Mouse (Mus musculus) embryonic facial prominence, embryonic 15.5 days (tissue): Measurements from ENCODE around the gene Arhgef38. TPM values are rescaled to one million over a fixed set of nuclear protein-coding genes. Genes with fewer than 3 reads are reported as not detected.

Source experiments
- ATAC-seq: fragments of 200-750 bp; cut with Nextera tagmentation; 2 replicates; pipeline ENCODE4 v1.8.0; 2017; ENCODE audit warnings: low read depth, moderate TSS enrichment; ENCODE audit not compliant: insufficient number of reproducible peaks, low FRiP score, low TSS enrichment
- H3K27ac ChIP-seq: fragments of 300-500 bp; sonication (generic); replicated peaks from 2 replicates; pipeline ENCODE4 v1.5.1; 2015; ENCODE audit warnings: mild to moderate bottlenecking, inconsistent platforms
- H3K27me3 ChIP-seq: fragments of 300-500 bp; sonication (generic); 2 replicates; pipeline ENCODE4 v1.6.1; 2015; ENCODE audit warnings: inconsistent platforms
- H3K36me3 ChIP-seq: fragments of 300-500 bp; sonication (generic); 2 replicates; pipeline ENCODE4 v1.6.1; 2015; ENCODE audit warnings: mild to moderate bottlenecking, inconsistent platforms
- H3K4me1 ChIP-seq: fragments of 300-500 bp; sonication (generic); 2 replicates; pipeline ENCODE4 v1.6.1; 2015; ENCODE audit warnings: inconsistent platforms
- H3K4me2 ChIP-seq: fragments of 300-500 bp; sonication (generic); replicated peaks from 2 replicates; pipeline ENCODE4 v1.6.1; 2015; ENCODE audit warnings: mild to moderate bottlenecking, inconsistent platforms
- H3K4me3 ChIP-seq: fragments of 300-500 bp; sonication (generic); replicated peaks from 2 replicates; pipeline ENCODE4 v1.5.1; 2015; ENCODE audit warnings: mild to moderate bottlenecking, inconsistent platforms
- H3K9ac ChIP-seq: fragments of 300-500 bp; sonication (generic); 2 replicates; pipeline ENCODE4 v1.6.1; 2015; ENCODE audit warnings: inconsistent platforms
- H3K9me3 ChIP-seq: fragments of 300-500 bp; sonication (generic); replicated peaks from 2 replicates; pipeline ENCODE4 v1.6.1; 2016; ENCODE audit warnings: inconsistent platforms
- WGBS: fragments of 180-500 bp; shearing (Covaris S2); methylation state at CpG from one replicate; pipeline ENCODE4 v1.1.7; 2015; 5-methylcytosine and 5-hydroxymethylcytosine counted together
- polyA plus RNA-seq: library from polyadenylated mRNA; unstranded; fragments of >200 nt; fragmentation: Nextera tagmentation; extraction: Ambion mirVana; gene quantifications from 2 replicates; pipeline ENCODE4 v1.2.1, GENCODE M21; 2015

Arhgef38 gene
- polyA plus RNA-seq, result 1.4 and 2.0 TPM in 2 replicates

DNA sequence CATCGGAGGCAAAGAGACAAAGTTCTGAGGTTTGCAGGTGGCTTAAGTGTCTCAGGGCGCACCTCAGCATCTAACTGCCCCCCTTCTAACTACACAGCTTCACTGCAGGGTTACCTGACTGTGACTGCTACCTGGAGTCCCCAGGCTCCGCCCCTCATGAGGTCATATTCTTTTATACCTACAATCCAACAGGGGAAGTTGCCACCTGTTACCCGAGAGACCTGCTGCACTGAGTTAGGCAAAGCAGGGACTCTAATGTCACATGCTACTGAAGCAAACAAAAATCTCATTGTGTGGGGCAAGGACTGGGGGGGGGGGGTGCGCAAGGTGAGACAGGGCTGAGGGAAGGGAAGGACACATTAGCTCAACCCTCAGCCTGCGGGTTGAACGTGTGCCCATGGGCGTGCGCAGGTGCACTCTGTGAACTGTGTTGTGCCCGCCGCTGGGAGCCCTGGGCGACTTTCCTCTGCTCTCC, at the start of gene Arhgef38:
TSS of gene Arhgef38 (minus strand) at position 129 of the 475 bp plus-strand sequence.
- WGBS, result 42% methylated on average over 12 of the region's 12 CpGs
- ATAC-seq, result peak; percentile 91
- no peaks in the 10 kb centered on the region for H3K36me3 ChIP-seq
- H3K4me3 ChIP-seq, result peak within 1 kb of the TSS; percentile 15
- no peaks in the 10 kb centered on the region for H3K4me1 ChIP-seq
- peak within 1 kb of the TSS; percentile 10; the same call in 1 of the 2 replicates for H3K4me2 ChIP-seq
- no peaks in the 10 kb centered on the region for H3K27me3 ChIP-seq
- no peak within 1 kb of the TSS for H3K9ac ChIP-seq
- H3K9me3 ChIP-seq, result no peaks in the 10 kb centered on the region
- H3K27ac ChIP-seq, result peak within 1 kb of the TSS; percentile 48; the same call in 1 of the 2 replicates

DNA sequence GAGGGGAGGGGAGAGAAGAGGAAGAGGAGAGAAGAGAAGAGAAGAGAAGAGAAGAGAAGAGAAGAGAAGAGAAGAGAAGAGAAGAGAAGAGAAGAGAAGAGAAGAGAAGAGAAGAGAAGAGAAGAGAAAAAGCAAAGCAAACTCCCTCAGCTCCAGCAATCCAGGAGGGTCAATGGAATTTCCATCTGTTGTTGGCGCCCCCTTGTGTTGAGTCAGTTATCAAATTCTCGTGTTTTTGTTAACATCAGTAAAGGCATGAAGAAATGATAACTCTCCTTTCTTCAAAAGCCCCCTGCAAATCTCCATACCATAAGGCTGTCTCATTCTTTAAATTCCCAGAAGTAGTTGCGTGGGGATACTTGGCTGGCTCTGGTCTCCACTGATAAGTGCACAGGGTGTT, 37.1 kb upstream of the Arhgef38 start:
- H3K4me2 ChIP-seq, result no peak overlapping the region
- H3K4me1 ChIP-seq, result no peaks in the 10 kb centered on the region
- H3K36me3 ChIP-seq, result no peaks in the 10 kb centered on the region
- H3K27ac ChIP-seq, result no peak overlapping the region
- ATAC-seq, result no peak
- no peak overlapping the region for H3K4me3 ChIP-seq
- WGBS, result 15% methylated on average over 3 of the region's 3 CpGs
- no peaks in the 10 kb centered on the region for H3K9me3 ChIP-seq
- no peak overlapping the region for H3K9ac ChIP-seq
- no peaks in the 10 kb centered on the region for H3K27me3 ChIP-seq

DNA sequence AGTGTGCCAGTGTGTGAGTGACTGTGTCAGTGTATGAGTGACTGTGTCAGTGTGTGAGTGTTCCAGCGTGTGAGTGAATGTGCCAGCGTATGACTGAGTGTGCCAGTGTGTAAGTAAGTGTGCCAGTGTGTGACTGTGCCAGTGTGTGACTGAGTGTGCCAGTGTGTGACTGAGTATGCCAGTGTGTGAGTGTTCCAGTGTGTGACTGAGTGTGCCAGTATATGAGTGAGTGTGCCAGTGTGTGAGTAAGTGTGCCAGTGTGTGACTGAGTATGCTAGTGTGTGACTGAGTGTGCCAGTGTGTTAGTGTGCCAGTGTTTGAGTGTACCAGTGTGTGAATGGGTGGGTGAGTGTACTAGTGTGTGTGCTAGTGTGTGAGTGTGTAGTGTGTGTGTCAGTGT, 24.1 kb upstream of the Arhgef38 start:
- no peaks in the 10 kb centered on the region for H3K9me3 ChIP-seq
- H3K9ac ChIP-seq, result no peak overlapping the region
- 93% methylated on average over 2 of the region's 2 CpGs for WGBS
- H3K4me3 ChIP-seq, result no peak overlapping the region
- H3K36me3 ChIP-seq, result no peaks in the 10 kb centered on the region
- no peaks in the 10 kb centered on the region for H3K4me1 ChIP-seq
- no peak for ATAC-seq
- no peak overlapping the region for H3K27ac ChIP-seq
- H3K27me3 ChIP-seq, result no peaks in the 10 kb centered on the region
- no peak overlapping the region for H3K4me2 ChIP-seq

DNA sequence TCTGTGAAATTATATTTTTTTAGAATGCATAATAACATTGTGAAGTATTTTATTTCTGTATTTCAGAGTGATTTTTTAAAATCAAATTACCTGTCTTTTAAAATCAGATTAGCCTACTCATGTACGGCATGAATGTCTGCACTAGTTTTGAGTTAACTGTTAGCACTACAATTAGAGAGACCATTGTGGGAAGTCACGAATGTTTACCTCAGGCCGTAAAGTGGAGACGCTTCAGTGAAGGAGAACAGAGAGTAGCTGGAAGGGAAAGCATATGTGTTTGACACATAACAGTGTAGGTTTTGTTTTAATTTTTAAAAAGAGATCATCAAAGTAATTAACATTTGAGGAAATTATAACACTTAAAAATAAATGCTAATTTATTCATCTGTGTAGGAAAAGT, 21.1 kb upstream of the Arhgef38 start:
- no peak for ATAC-seq

DNA sequence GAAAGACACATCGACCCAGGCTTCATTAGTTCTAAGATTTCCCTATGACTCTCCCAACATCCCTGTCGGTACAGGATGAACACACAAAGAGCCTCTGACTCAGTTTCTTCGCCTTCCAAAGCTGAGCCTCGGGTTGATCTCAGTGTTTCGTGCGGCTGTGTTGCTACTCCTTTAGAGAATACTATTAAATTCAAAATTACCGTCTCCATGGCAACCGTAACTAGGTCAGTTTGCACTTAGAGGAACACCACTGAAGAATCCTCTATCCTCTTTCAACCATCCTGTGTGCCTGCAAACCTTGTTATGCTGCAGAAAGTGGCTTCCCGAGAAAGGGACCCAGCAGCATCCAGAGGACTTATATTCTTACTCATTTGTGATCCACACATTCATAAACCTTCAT, 9.3 kb upstream of the Arhgef38 start:
- no peak for ATAC-seq
- Histone ChIP-seq H3K4me2 (no peak overlapping the region), H3K4me1 (no peaks in the 10 kb centered on the region), H3K36me3 (no peaks in the 10 kb centered on the region), H3K27ac (no peak overlapping the region), H3K9me3 (no peaks in the 10 kb centered on the region), H3K4me3 (no peak overlapping the region), H3K9ac (no peak overlapping the region), H3K27me3 (no peaks in the 10 kb centered on the region)
- WGBS, result 74% methylated on average over 9 of the region's 9 CpGs

More for the DNA sequence above, 21.1 kb upstream of the Arhgef38 start:
- Histone ChIP-seq H3K9me3 (no peaks in the 10 kb centered on the region), H3K4me2 (no peak overlapping the region), H3K4me3 (no peak overlapping the region), H3K9ac (no peak overlapping the region), H3K27ac (no peak overlapping the region), H3K36me3 (no peaks in the 10 kb centered on the region), H3K27me3 (no peaks in the 10 kb centered on the region), H3K4me1 (no peaks in the 10 kb centered on the region)
- 49% methylated on average over 4 of the region's 4 CpGs for WGBS

DNA sequence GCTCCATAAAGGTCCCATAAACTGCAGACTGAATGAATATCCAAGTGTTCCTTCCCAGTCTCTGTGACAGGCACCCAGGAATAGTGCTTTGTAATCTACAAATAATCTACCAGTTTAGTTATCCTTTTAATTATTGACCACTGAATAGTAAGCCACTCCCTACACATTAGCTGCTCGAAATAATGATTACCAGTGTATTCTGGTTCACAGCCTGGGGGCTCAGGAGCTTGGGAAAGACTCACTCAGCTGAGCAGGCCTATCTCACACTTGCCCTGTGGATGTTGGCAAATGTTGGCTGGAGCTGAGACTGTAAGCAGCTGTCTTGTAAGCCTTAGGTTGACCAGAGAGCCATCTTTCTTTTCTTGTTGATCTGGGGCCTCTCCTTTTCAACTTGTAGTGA, 7.2 kb upstream of the Arhgef38 start:
- Histone ChIP-seq H3K27ac (no peak overlapping the region), H3K27me3 (no peaks in the 10 kb centered on the region), H3K36me3 (no peaks in the 10 kb centered on the region), H3K9ac (no peak overlapping the region), H3K4me1 (no peaks in the 10 kb centered on the region), H3K4me2 (no peak overlapping the region), H3K9me3 (no peaks in the 10 kb centered on the region), H3K4me3 (no peak overlapping the region)
- ATAC-seq, result no peak
- WGBS, result 59% methylated on average over 1 of the region's 1 CpGs

DNA sequence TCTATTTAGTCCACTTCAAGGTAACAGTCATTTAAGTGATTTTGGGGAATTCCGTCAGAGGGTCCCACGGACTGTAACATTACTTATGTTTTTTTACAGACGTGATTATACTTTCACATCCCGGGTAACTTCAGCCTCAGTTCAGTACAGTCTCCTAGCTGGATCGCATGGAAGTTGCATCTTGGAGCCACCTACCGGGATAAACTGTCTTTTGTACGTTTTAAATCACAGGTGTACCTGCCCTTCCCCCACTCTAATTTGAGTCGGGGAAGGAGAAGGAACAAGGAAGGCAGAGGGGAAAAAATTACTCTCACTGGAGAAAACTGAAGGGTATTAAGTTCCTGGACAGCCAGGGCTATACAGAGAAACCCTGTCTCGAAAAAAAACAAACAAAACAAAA, 756 bp downstream of the Arhgef38 start:
- no peaks in the 10 kb centered on the region for H3K4me1 ChIP-seq

DNA sequence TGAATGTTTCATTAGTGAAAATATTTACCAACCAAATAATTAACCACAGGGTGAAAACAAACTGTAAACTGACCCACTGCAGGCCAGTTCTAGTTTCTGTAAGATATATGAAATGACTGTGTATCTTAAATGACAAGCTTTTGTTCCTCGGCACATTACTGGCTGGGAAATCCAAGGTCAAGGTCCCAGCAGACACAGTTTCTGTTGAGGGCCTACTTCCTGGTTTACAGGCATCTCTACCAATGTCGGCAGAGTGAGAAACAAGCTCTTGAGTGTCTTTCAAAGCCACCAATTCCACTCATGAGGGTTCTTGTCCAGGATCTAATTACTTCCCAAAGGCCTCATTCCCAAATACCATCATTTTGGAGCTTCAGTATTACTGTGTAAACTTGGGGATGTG, 4.3 kb downstream of the Arhgef38 start:
- Histone ChIP-seq H3K9me3 (no peaks in the 10 kb centered on the region), H3K4me1 (no peaks in the 10 kb centered on the region), H3K36me3 (no peaks in the 10 kb centered on the region), H3K4me3 (no peak overlapping the region), H3K27me3 (no peaks in the 10 kb centered on the region), H3K9ac (no peak overlapping the region), H3K27ac (no peak overlapping the region), H3K4me2 (no peak overlapping the region)
- no peak for ATAC-seq
- 68% methylated on average over 2 of the region's 2 CpGs for WGBS

More for the DNA sequence above, 756 bp downstream of the Arhgef38 start:
- no peaks in the 10 kb centered on the region for H3K36me3 ChIP-seq
- no peaks in the 10 kb centered on the region for H3K27me3 ChIP-seq
- no peak overlapping the region for H3K9ac ChIP-seq
- no peak overlapping the region for H3K27ac ChIP-seq
- no peaks in the 10 kb centered on the region for H3K9me3 ChIP-seq
- no peak for ATAC-seq
- 37% methylated on average over 9 of the region's 9 CpGs for WGBS
- no peak overlapping the region for H3K4me2 ChIP-seq
- H3K4me3 ChIP-seq, result peak overlapping the region; percentile 15; the same call in 1 of the 2 replicates

DNA sequence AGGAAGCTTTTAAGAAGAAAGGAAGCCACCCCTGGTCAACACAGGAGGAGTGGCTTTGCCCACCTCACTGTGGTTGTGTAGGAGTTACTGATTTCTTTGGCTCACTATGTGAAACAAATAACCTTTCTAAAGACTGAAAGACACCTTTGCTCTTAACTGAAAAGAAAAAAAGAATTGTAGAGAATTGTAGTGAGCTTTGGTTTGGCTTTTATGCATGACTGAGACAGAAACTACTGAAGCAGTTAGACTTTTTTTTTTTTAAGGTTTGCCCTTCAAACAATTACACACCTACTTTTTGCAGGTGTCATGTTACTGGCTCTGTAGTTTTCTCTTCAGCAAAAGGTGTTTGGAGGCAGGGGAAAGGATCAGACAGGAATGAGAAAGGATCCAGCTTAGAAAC, 5.2 kb downstream of the Arhgef38 start:
- Histone ChIP-seq H3K36me3 (no peaks in the 10 kb centered on the region), H3K4me3 (no peak overlapping the region), H3K27ac (no peak overlapping the region), H3K9me3 (no peaks in the 10 kb centered on the region), H3K9ac (no peak overlapping the region), H3K27me3 (no peaks in the 10 kb centered on the region), H3K4me1 (no peaks in the 10 kb centered on the region), H3K4me2 (no peak overlapping the region)
- ATAC-seq, result no peak

DNA sequence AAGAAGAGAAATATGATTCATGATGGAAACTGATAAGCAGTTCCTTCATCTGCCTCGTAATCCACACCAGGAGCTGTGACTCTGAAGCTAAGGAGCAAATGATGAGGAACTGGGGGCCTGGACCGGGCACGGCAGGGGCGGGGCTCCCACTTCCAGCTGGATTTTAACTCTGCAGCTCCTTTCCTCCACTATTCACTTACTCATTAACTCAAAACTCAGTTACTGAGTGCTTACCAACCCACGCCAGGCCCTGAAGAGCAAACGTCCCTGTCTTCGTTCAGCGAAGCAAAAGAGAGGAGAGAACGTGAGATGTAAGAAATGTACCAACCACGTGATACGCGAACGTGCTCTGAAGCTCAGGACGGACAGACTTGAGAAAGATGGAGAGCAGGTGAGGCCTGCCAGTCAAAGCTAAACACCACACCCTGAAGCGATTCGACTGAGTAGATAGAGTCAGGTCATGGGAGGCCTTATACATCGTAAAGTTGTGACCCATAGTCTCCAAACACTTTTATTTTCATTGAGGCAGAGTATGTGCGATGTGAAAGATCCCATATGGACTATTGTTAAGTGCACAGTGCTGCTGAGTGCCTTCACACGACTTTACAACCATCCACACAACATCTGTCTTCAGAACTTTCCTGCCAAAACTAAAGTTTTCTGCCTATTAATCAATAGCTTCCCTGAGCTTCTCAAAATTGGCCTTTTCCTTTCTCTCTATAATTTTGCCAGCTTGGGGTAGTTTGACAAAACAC, 7.3 kb downstream of the Arhgef38 start:
- 81% methylated on average over 19 of the region's 19 CpGs for WGBS

DNA sequence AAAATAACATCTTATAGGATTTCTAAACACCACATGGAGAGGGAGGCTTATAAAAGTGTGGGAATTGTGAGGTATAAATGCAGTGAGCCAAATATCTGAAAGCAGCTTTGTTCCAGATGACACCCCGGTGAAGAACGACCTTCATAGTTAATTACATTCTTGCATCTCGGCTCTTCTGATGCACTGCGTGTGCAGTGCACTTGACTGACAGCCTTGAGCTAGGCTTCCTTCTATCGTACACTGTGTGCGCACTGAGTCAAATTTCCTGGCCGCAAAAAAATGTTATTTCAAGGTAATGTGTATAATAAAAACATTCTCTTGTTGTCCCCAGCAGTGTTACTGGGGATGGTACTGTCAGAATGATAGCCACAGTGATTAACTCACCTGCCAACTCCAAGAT, 16.2 kb downstream of the Arhgef38 start:
- no peak overlapping the region for H3K9ac ChIP-seq
- WGBS, result 56% methylated on average over 7 of the region's 7 CpGs

More for the DNA sequence above, 7.3 kb downstream of the Arhgef38 start:
- H3K4me2 ChIP-seq, result no peak overlapping the region
- ATAC-seq, result no peak
- H3K9ac ChIP-seq, result no peak overlapping the region
- H3K4me1 ChIP-seq, result no peaks in the 10 kb centered on the region
- H3K36me3 ChIP-seq, result no peaks in the 10 kb centered on the region
- H3K4me3 ChIP-seq, result no peak overlapping the region
- no peak overlapping the region for H3K27ac ChIP-seq
- no peaks in the 10 kb centered on the region for H3K9me3 ChIP-seq
- no peaks in the 10 kb centered on the region for H3K27me3 ChIP-seq

More for the DNA sequence above, 16.2 kb downstream of the Arhgef38 start:
- no peaks in the 10 kb centered on the region for H3K36me3 ChIP-seq
- no peaks in the 10 kb centered on the region for H3K4me1 ChIP-seq
- H3K27me3 ChIP-seq, result no peaks in the 10 kb centered on the region
- no peak overlapping the region for H3K27ac ChIP-seq
- no peak for ATAC-seq
- H3K4me2 ChIP-seq, result no peak overlapping the region
- H3K4me3 ChIP-seq, result no peak overlapping the region
- H3K9me3 ChIP-seq, result no peaks in the 10 kb centered on the region
